Mouse (Mus musculus): ENCODE results near the gene Gm48552. TPM values are rescaled to one million over a fixed set of nuclear protein-coding genes. Genes with fewer than 3 reads are reported as not detected.

The Gm48552 gene
- total and polyA plus RNA-seq, 2 experiments from 2014 or later = 4.0 to 7.5 TPM

DNA sequence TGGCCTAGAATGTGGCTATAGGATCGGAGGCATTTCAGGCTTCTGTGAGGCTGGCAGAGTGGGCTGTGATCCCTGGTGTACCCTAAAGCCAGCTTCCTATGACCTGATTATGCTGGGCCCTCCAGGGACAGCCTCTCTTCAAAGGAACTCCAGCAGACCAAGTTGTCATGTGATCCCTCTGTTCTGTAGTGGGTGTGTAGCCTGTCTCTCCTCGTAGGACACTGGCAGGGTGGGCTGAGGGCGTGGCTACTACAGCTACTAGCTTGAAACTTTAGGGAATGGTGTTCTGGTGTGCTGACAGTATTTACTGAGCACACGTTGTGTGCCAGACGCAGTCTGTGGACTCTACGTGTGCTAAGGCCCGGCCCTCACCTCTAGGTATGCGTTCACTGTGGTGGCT is 28.1 kb upstream of the Gm48552 start:
- Histone ChIP-seq H3K4me2 (ENCODE audit: low read depth, low read length) (no peak overlapping the region), H3K9me3 (ENCODE audit: low read length) (no peaks in the 10 kb centered on the region), H3K36me3 (ENCODE audit: insufficient read depth, low read length) (no peaks in the 10 kb centered on the region), H3K27ac (no peak overlapping the region), H3K27me3 (ENCODE audit: insufficient read depth, low read length) (no peaks in the 10 kb centered on the region), H3K4me3 (ENCODE audit: low read length) (no peak overlapping the region), H3K4me1 (ENCODE audit: insufficient read depth, low read length) (peaks cover 16% of the 10 kb centered on the region; the same call in 1 of the 2 replicates), H3K9ac (replicated peaks; ENCODE audit: low read length) (no peak overlapping the region)
- DNase-seq (ENCODE audit: low spot score) (no peak), ATAC-seq (no peak)
- 72% methylated on average over 8 of the region's 8 CpGs for WGBS
- TF ChIP-seq CTCF (IDR thresholded peaks at IDR 0.05; ENCODE audit: low read depth) = no peak

- no peak overlapping the region for H3K4me3 ChIP-seq (ENCODE audit: low read length)
- H3K27ac ChIP-seq = no peak overlapping the region
- H3K9ac ChIP-seq (replicated peaks; ENCODE audit: low read length) = no peak overlapping the region
- no peaks in the 10 kb centered on the region for H3K27me3 ChIP-seq (ENCODE audit: insufficient read depth, low read length)
- H3K9me3 ChIP-seq (ENCODE audit: low read length) = no peaks in the 10 kb centered on the region
- 81% methylated on average over 12 of the region's 12 CpGs for WGBS
- no peak overlapping the region for H3K4me2 ChIP-seq (ENCODE audit: low read depth, low read length)
- ATAC-seq (no peak), DNase-seq (ENCODE audit: low spot score) (no peak)
- peaks cover 8% of the 10 kb centered on the region for H3K36me3 ChIP-seq (ENCODE audit: insufficient read depth, low read length)
- peaks cover 11% of the 10 kb centered on the region; the same call in 1 of the 2 replicates for H3K4me1 ChIP-seq (ENCODE audit: insufficient read depth, low read length)
- no peak for TF ChIP-seq CTCF (IDR thresholded peaks at IDR 0.05; ENCODE audit: low read depth)
Measured at GRCm38 (mm10) chr10:81362336-81362949, 26.4 kb upstream of the Gm48552 start.

DNA sequence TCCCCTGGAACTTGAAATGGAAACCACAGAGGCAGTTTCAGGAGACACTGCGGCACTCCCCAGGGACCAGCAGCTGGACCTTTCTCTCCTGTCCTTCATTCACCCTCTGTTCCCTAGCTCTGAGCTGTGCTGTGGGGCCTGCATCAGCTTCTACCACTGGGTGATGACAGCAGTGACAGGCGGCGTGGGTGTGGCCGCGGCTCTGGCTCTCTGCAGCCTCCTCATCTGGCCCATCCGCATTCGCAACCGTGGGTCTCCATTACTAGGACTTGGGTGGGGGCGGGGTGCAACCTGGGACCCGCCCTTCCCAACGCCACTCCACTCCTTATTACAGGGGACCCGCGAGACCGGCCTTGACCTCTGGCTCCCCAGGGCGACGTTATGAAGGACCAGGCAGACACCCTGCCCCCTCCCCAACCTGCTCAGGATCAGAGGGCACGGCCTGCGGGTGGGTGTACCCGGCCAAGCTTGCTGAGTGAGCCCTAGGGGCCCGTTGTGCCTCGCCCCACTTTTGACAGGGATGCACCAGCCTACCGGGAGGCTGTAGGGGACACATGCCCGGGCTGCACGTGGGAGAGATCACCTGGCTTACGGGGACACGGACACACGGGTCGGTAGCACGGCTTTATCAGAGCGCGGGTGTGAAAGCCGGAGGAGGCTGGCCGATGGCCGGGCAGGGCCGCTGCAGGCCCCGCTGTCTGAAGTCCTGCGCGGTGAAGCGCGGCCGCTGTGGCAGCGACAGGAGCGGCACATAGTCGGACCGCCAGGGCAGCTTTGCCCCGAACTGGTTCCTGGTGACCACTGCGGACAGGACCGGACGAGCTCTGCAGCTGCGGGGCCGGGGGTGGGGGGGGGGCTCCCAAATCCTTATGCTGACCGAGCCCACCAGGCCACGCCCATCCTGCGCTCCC is 25.1 kb upstream of the Gm48552 start:
- 0 out of 2 replicates have a peak, but pooled peaks have one; percentile 3 for ATAC-seq
- Histone ChIP-seq H3K4me3 (ENCODE audit: low read length) (peak overlapping the region; percentile 13; the same call in 1 of the 2 replicates), H3K4me1 (ENCODE audit: insufficient read depth, low read length) (0 out of 2 replicates have a peak, but pooled peaks cover 5% of the 10 kb centered on the region), H3K9me3 (ENCODE audit: low read length) (no peaks in the 10 kb centered on the region), H3K36me3 (ENCODE audit: insufficient read depth, low read length) (peaks cover 21% of the 10 kb centered on the region), H3K4me2 (ENCODE audit: low read depth, low read length) (peak overlapping the region; percentile 43), H3K27ac (no peak overlapping the region), H3K9ac (replicated peaks; ENCODE audit: low read length) (0 out of 2 replicates have a peak overlapping the region, but pooled peaks have one; percentile 28), H3K27me3 (ENCODE audit: insufficient read depth, low read length) (no peaks in the 10 kb centered on the region)
- no peak for DNase-seq (ENCODE audit: low spot score)
- TF ChIP-seq CTCF (IDR thresholded peaks at IDR 0.05; ENCODE audit: low read depth) = no peak
- 17% methylated on average over 54 of the region's 54 CpGs for WGBS

- H3K27me3 ChIP-seq (ENCODE audit: insufficient read depth, low read length) = no peaks in the 10 kb centered on the region
- H3K9me3 ChIP-seq (ENCODE audit: low read length) = no peaks in the 10 kb centered on the region
- H3K4me1 ChIP-seq (ENCODE audit: insufficient read depth, low read length) = 0 out of 2 replicates have a peak, but pooled peaks cover 5% of the 10 kb centered on the region
- WGBS = 19% methylated on average over 28 of the region's 28 CpGs
- H3K27ac ChIP-seq = no peak overlapping the region
- no peak for TF ChIP-seq CTCF (IDR thresholded peaks at IDR 0.05; ENCODE audit: low read depth)
- no peak for DNase-seq (ENCODE audit: low spot score)
- no peak overlapping the region for H3K9ac ChIP-seq (replicated peaks; ENCODE audit: low read length)
- H3K36me3 ChIP-seq (ENCODE audit: insufficient read depth, low read length) = peaks cover 31% of the 10 kb centered on the region
- no peak for ATAC-seq
- H3K4me3 ChIP-seq (ENCODE audit: low read length) = no peak overlapping the region
- H3K4me2 ChIP-seq (ENCODE audit: low read depth, low read length) = peak overlapping the region; percentile 43
Measured at GRCm38 (mm10) chr10:81364666-81365065, 24.1 kb upstream of the Gm48552 start.

DNA sequence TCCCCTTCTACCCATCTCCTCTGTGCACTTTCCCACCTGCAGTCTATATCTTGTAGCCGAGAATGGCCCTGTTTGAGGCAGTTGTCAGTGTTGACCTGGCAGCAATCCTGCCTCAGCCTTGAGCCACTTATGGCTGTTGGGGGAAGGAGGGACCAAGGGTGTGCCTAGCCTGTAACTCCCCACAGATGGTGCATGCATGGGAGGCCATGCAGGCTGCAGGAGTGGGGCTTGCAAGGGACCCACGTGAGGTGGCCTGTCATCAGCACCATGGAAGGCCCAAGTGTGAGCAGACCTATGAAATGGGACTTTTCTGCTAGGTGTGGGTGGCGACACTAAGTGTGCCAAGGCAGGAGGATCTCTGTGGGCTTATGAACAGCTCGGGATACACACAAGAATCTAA is 23.7 kb upstream of the Gm48552 start:
- no peak overlapping the region for H3K9ac ChIP-seq (replicated peaks; ENCODE audit: low read length)
- 0 out of 2 replicates have a peak, but pooled peaks cover 5% of the 10 kb centered on the region for H3K4me1 ChIP-seq (ENCODE audit: insufficient read depth, low read length)
- TF ChIP-seq CTCF (IDR thresholded peaks at IDR 0.05; ENCODE audit: low read depth) = no peak
- peaks cover 35% of the 10 kb centered on the region for H3K36me3 ChIP-seq (ENCODE audit: insufficient read depth, low read length)
- DNase-seq (ENCODE audit: low spot score) (no peak), ATAC-seq (no peak)
- no peaks in the 10 kb centered on the region for H3K27me3 ChIP-seq (ENCODE audit: insufficient read depth, low read length)
- no peak overlapping the region for H3K4me2 ChIP-seq (ENCODE audit: low read depth, low read length)
- H3K9me3 ChIP-seq (ENCODE audit: low read length) = no peaks in the 10 kb centered on the region
- no peak overlapping the region for H3K4me3 ChIP-seq (ENCODE audit: low read length)
- no peak overlapping the region for H3K27ac ChIP-seq
- WGBS = 30% methylated on average over 4 of the region's 4 CpGs

- H3K9ac ChIP-seq (replicated peaks; ENCODE audit: low read length) = no peak within 1 kb of the TSS
- no peak for TF ChIP-seq CTCF (IDR thresholded peaks at IDR 0.05; ENCODE audit: low read depth)
- no peaks in the 10 kb centered on the region for H3K9me3 ChIP-seq (ENCODE audit: low read length)
- 0 out of 2 replicates have a peak, but pooled peaks cover 5% of the 10 kb centered on the region for H3K4me1 ChIP-seq (ENCODE audit: insufficient read depth, low read length)
- peak within 1 kb of the TSS; percentile 20; the same call in 1 of the 2 replicates for H3K27ac ChIP-seq
- DNase-seq (ENCODE audit: low spot score) (peak; percentile 12), ATAC-seq (no peak)
- no peak within 1 kb of the TSS for H3K4me3 ChIP-seq (ENCODE audit: low read length)
- peaks cover 43% of the 10 kb centered on the region for H3K36me3 ChIP-seq (ENCODE audit: insufficient read depth, low read length)
- 22% methylated on average over 12 of the region's 12 CpGs for WGBS
- no peaks in the 10 kb centered on the region for H3K27me3 ChIP-seq (ENCODE audit: insufficient read depth, low read length)
- no peak within 1 kb of the TSS for H3K4me2 ChIP-seq (ENCODE audit: low read depth, low read length)
Measured at GRCm38 (mm10) chr10:81365672-81366476, 22.9 kb upstream of the Gm48552 start, which contains the start of gene 4930404N11Rik. 4930404N11Rik (minus strand) TSS chr10:81365816.

Data from hindbrain, postnatal 0 days (tissue).